Mouse (Mus musculus) limb, embryonic 13.5 days (tissue): Measurements from ENCODE around the gene Pdzd7. TPM values are rescaled to one million over a fixed set of nuclear protein-coding genes. Genes with fewer than 3 reads are reported as not detected.

Experiments
- ATAC-seq: fragments of 200-750 bp; cut with Nextera tagmentation; 2 replicates; pipeline ENCODE4 v1.8.0; 2017; ENCODE audit warnings: low read depth, moderate number of reproducible peaks, moderate TSS enrichment; ENCODE audit not compliant: low FRiP score
- H3K27ac ChIP-seq: fragments of 300-500 bp; sonication (generic); 2 replicates; pipeline ENCODE4 v1.5.1; 2015; ENCODE audit warnings: inconsistent platforms, mild to moderate bottlenecking, moderate library complexity
- H3K27me3 ChIP-seq: fragments of 300-500 bp; sonication (generic); 2 replicates; pipeline ENCODE4 v1.6.1; 2015; ENCODE audit warnings: mild to moderate bottlenecking, inconsistent platforms
- H3K36me3 ChIP-seq: fragments of 300-500 bp; sonication (generic); 2 replicates; pipeline ENCODE4 v1.6.1; 2015; ENCODE audit warnings: inconsistent platforms, mild to moderate bottlenecking, moderate library complexity
- H3K4me1 ChIP-seq: fragments of 300-500 bp; sonication (generic); 2 replicates; pipeline ENCODE4 v1.6.1; 2015; ENCODE audit warnings: inconsistent platforms
- H3K4me2 ChIP-seq: fragments of 300-500 bp; sonication (generic); replicated peaks from 2 replicates; pipeline ENCODE4 v1.6.1; 2015; ENCODE audit warnings: inconsistent platforms, mild to moderate bottlenecking, moderate library complexity
- H3K4me3 ChIP-seq: fragments of 300-500 bp; sonication (generic); 2 replicates; pipeline ENCODE4 v1.5.1; 2015; ENCODE audit warnings: moderate library complexity, mild to moderate bottlenecking, inconsistent platforms
- H3K9ac ChIP-seq: fragments of 300-500 bp; sonication (generic); 2 replicates; pipeline ENCODE4 v1.6.1; 2015; ENCODE audit warnings: mild to moderate bottlenecking, inconsistent platforms
- H3K9me3 ChIP-seq: fragments of 300-500 bp; sonication (generic); 2 replicates; pipeline ENCODE4 v1.6.1; 2016; ENCODE audit warnings: inconsistent platforms
- WGBS: fragments of 180-500 bp; shearing (Covaris S2); methylation state at CpG from one replicate; pipeline ENCODE4 v1.1.7; 2015; 5-methylcytosine and 5-hydroxymethylcytosine counted together
- polyA plus RNA-seq: library from polyadenylated mRNA; unstranded; fragments of >200 nt; fragmentation: Nextera tagmentation; extraction: Ambion mirVana; gene quantifications from 2 replicates; pipeline ENCODE4 v1.2.1, GENCODE M21; 2015

The Pdzd7 gene
- 0.41 and 0.56 TPM in 2 replicates for polyA plus RNA-seq

GRCm38 (mm10) chr19:45045651-45046050, at the start of gene Pdzd7:
Gene Pdzd7 (minus strand): TSS chr19:45045717.
- Histone ChIP-seq H3K4me3 (peak within 1 kb of the TSS; percentile 57), H3K4me2 (peak within 1 kb of the TSS; percentile 77), H3K9me3 (no peaks in the 10 kb centered on the region), H3K9ac (peak within 1 kb of the TSS; percentile 72), H3K36me3 (peaks cover 7% of the 10 kb centered on the region; the same call in 1 of the 2 replicates), H3K27me3 (peaks cover 46% of the 10 kb centered on the region), H3K4me1 (peaks cover 28% of the 10 kb centered on the region), H3K27ac (no peak within 1 kb of the TSS)
- ATAC-seq: no peak
- WGBS: 79% methylated on average over 5 of the region's 5 CpGs

- Histone ChIP-seq H3K27me3 (peaks cover 99% of the 10 kb centered on the region), H3K4me1 (peaks cover 45% of the 10 kb centered on the region), H3K9me3 (no peaks in the 10 kb centered on the region), H3K27ac (no peak overlapping the region), H3K9ac (no peak overlapping the region), H3K4me2 (no peak overlapping the region), H3K4me3 (no peak overlapping the region), H3K36me3 (no peaks in the 10 kb centered on the region)
- no peak for ATAC-seq
- 18% methylated on average over 11 of the region's 11 CpGs for WGBS
These were observed 36.5 kb upstream of the Pdzd7 start for GRCm38 (mm10) chr19:45081841-45082550.

- H3K27ac ChIP-seq: no peak overlapping the region
- no peak overlapping the region for H3K9ac ChIP-seq
- 2% methylated on average over 5 of the region's 5 CpGs for WGBS
- H3K27me3 ChIP-seq: peaks cover 99% of the 10 kb centered on the region
- no peak for ATAC-seq
- no peaks in the 10 kb centered on the region for H3K9me3 ChIP-seq
- no peaks in the 10 kb centered on the region for H3K36me3 ChIP-seq
- peaks cover 52% of the 10 kb centered on the region for H3K4me1 ChIP-seq
- H3K4me3 ChIP-seq: peak overlapping the region; percentile 38
- peak overlapping the region; percentile 96 for H3K4me2 ChIP-seq
These were observed 35.8 kb upstream of the Pdzd7 start for GRCm38 (mm10) chr19:45081279-45081678.

GRCm38 (mm10) chr19:45080711-45081110, 35.2 kb upstream of the Pdzd7 start:
- Histone ChIP-seq H3K27me3 (peaks cover 99% of the 10 kb centered on the region), H3K4me2 (peak overlapping the region; percentile 96), H3K4me3 (peak overlapping the region; percentile 38), H3K4me1 (peaks cover 57% of the 10 kb centered on the region), H3K27ac (no peak overlapping the region), H3K9ac (peak overlapping the region; percentile 63), H3K36me3 (no peaks in the 10 kb centered on the region), H3K9me3 (no peaks in the 10 kb centered on the region)
- WGBS: 2% methylated on average over 17 of the region's 17 CpGs
- no peak for ATAC-seq

- H3K9ac ChIP-seq: peak overlapping the region; percentile 63
- H3K4me3 ChIP-seq: peak overlapping the region; percentile 38
- under 1% methylated on average over 45 of the region's 45 CpGs for WGBS
- H3K4me1 ChIP-seq: peaks cover 62% of the 10 kb centered on the region
- peaks cover 93% of the 10 kb centered on the region for H3K27me3 ChIP-seq
- H3K27ac ChIP-seq: peak overlapping the region; percentile 16; the same call in 1 of the 2 replicates
- peak; percentile 38; the same call in 1 of the 2 replicates for ATAC-seq
- H3K9me3 ChIP-seq: no peaks in the 10 kb centered on the region
- H3K36me3 ChIP-seq: no peaks in the 10 kb centered on the region
- H3K4me2 ChIP-seq: peak overlapping the region; percentile 96
These were observed 34.4 kb upstream of the Pdzd7 start for GRCm38 (mm10) chr19:45079769-45080515.

- ATAC-seq: peak; percentile 29; the same call in 1 of the 2 replicates
- H3K27ac ChIP-seq: peak overlapping the region; percentile 16; the same call in 1 of the 2 replicates
- 7% methylated on average over 17 of the region's 17 CpGs for whole genome bisulfite sequencing
- H3K4me3 ChIP-seq: peak overlapping the region; percentile 38
- no peak overlapping the region for H3K9ac ChIP-seq
- no peaks in the 10 kb centered on the region for H3K36me3 ChIP-seq
- H3K27me3 ChIP-seq: peaks cover 85% of the 10 kb centered on the region
- H3K4me1 ChIP-seq: peaks cover 62% of the 10 kb centered on the region
- H3K9me3 ChIP-seq: no peaks in the 10 kb centered on the region
- H3K4me2 ChIP-seq: peak overlapping the region; percentile 96
These were observed 33.7 kb upstream of the Pdzd7 start for GRCm38 (mm10) chr19:45078971-45079764.

- WGBS: 6% methylated on average over 20 of the region's 20 CpGs
- no peak overlapping the region for H3K27ac ChIP-seq
- peak overlapping the region; percentile 96 for H3K4me2 ChIP-seq
- H3K9ac ChIP-seq: no peak overlapping the region
- peaks cover 67% of the 10 kb centered on the region for H3K4me1 ChIP-seq
- peaks cover 74% of the 10 kb centered on the region for H3K27me3 ChIP-seq
- H3K9me3 ChIP-seq: no peaks in the 10 kb centered on the region
- peak overlapping the region; percentile 64 for H3K4me3 ChIP-seq
- ATAC-seq: no peak
- H3K36me3 ChIP-seq: no peaks in the 10 kb centered on the region
These were observed 32.5 kb upstream of the Pdzd7 start for GRCm38 (mm10) chr19:45077742-45078645.

GRCm38 (mm10) chr19:45076586-45077510, 31.3 kb upstream of the Pdzd7 start:
- WGBS: under 1% methylated on average over 62 of the region's 62 CpGs
- no peaks in the 10 kb centered on the region for H3K36me3 ChIP-seq
- peak overlapping the region; percentile 64 for H3K4me3 ChIP-seq
- H3K27me3 ChIP-seq: peaks cover 64% of the 10 kb centered on the region
- peak overlapping the region; percentile 82 for H3K9ac ChIP-seq
- ATAC-seq: no peak
- H3K27ac ChIP-seq: no peak overlapping the region; the same call in 1 of the 2 replicates
- H3K4me2 ChIP-seq: peak overlapping the region; percentile 96
- H3K9me3 ChIP-seq: no peaks in the 10 kb centered on the region
- H3K4me1 ChIP-seq: peaks cover 67% of the 10 kb centered on the region

- Histone ChIP-seq H3K4me1 (peaks cover 64% of the 10 kb centered on the region), H3K4me3 (peak overlapping the region; percentile 64), H3K9ac (peak overlapping the region; percentile 82), H3K4me2 (peak overlapping the region; percentile 96), H3K9me3 (no peaks in the 10 kb centered on the region), H3K27ac (peak overlapping the region; percentile 93; the same call in 1 of the 2 replicates), H3K36me3 (no peaks in the 10 kb centered on the region), H3K27me3 (peaks cover 64% of the 10 kb centered on the region)
- WGBS: 6% methylated on average over 17 of the region's 17 CpGs
- ATAC-seq: no peak
These were observed 30.6 kb upstream of the Pdzd7 start for GRCm38 (mm10) chr19:45076036-45076575.
